Mouse (Mus musculus) MEL (cell line): Measurements from ENCODE around the gene Ddx49. TPM values are rescaled to one million over a fixed set of nuclear protein-coding genes. Genes with fewer than 3 reads are reported as not detected.
A peak's percentile ranks its signal among the peaks of the same experiment; 100 is the strongest.

Source experiments
- DNase-seq: peaks from one replicate; pipeline ENCODE4 v3.0.0; 2011; ENCODE audit warnings: low read depth, low spot score
- H3K27ac ChIP-seq: 2 replicates; pipeline ENCODE4 v1.5.1; 2012; ENCODE audit warnings: low read depth, mild to moderate bottlenecking, control low read depth, low read length, moderate library complexity; ENCODE audit not compliant: control insufficient read depth
- H3K27me3 ChIP-seq, 2 experiments: fragments of 150-350 bp in 1 of 2; sonication (generic) in 1 of 2; 2 replicates each; pipeline ENCODE4 v1.6.1; 2012; ENCODE audit warnings: low read length in 2 of 2, mild to moderate bottlenecking in 2 of 2, improper control_type of control experiment in 1 of 2, moderate library complexity in 1 of 2; ENCODE audit not compliant: insufficient read depth in 2 of 2, control insufficient read depth in 1 of 2
- H3K36me3 ChIP-seq, 2 experiments: 2 replicates each; pipeline ENCODE4 v1.6.1; 2012 to 2014; ENCODE audit warnings: low read length in 2 of 2, improper control_type of control experiment in 1 of 2, inconsistent platforms in 1 of 2, mild to moderate bottlenecking in 1 of 2; ENCODE audit not compliant: insufficient read depth in 2 of 2, control insufficient read depth in 1 of 2
- H3K4me1 ChIP-seq, 2 experiments: fragments of 150-350 bp in 1 of 2; sonication (generic) in 1 of 2; 2 replicates each; pipeline ENCODE4 v1.6.1; 2012; ENCODE audit warnings: low read length in 2 of 2, improper control_type of control experiment in 1 of 2, mild to moderate bottlenecking in 1 of 2; ENCODE audit not compliant: insufficient read depth in 2 of 2, control insufficient read depth in 1 of 2
- H3K4me3 ChIP-seq, 2 experiments: fragments of 150-350 bp in 1 of 2; sonication (generic) in 1 of 2; 2 replicates each; pipeline ENCODE4 v1.5.1; 2012; ENCODE audit warnings: low read depth in 2 of 2, low read length in 2 of 2, mild to moderate bottlenecking in 2 of 2, moderate library complexity in 2 of 2, control low read depth in 1 of 2, improper control_type of control experiment in 1 of 2; ENCODE audit not compliant: control insufficient read depth in 1 of 2, insufficient read depth in 1 of 2
- H3K79me2 ChIP-seq: 2 replicates; pipeline ENCODE4 v1.6.1; 2012; ENCODE audit warnings: mild to moderate bottlenecking, low read length, moderate library complexity; ENCODE audit not compliant: control insufficient read depth, poor library complexity, insufficient read depth
- H3K9ac ChIP-seq: 2 replicates; pipeline ENCODE4 v1.6.1; 2012; ENCODE audit warnings: low read depth, mild to moderate bottlenecking, control low read depth, low read length, moderate library complexity; ENCODE audit not compliant: control insufficient read depth, poor library complexity, severe bottlenecking
- H3K9me3 ChIP-seq: fragments of 150-350 bp; sonication (generic); replicated peaks from 2 replicates; pipeline ENCODE4 v1.6.1; 2012; ENCODE audit warnings: mild to moderate bottlenecking, low read length, improper control_type of control experiment, moderate library complexity; ENCODE audit not compliant: insufficient read depth
- CTCF ChIP-seq, 3 experiments: IDR thresholded peaks in 2 of 3; conservative IDR thresholded peaks in 1 of 3; 2 replicates each; pipeline ENCODE4 v1.5.1; 2011 to 2012; ENCODE audit warnings: low read length in 3 of 3, low read depth in 2 of 3, mild to moderate bottlenecking in 2 of 3, improper control_type of control experiment in 1 of 3, inconsistent platforms in 1 of 3, mixed read lengths in 1 of 3, moderate library complexity in 1 of 3; ENCODE audit not compliant: control insufficient read depth in 1 of 3, insufficient read depth in 1 of 3, poor library complexity in 1 of 3, severe bottlenecking in 1 of 3
- ETS1 ChIP-seq: IDR thresholded peaks from 2 replicates; pipeline ENCODE4 v1.6.1; 2012; ENCODE audit warnings: low read depth, mild to moderate bottlenecking, inconsistent platforms, low read length, improper control_type of control experiment, moderate library complexity
- POLR2AphosphoS5 ChIP-seq: IDR thresholded peaks from 2 replicates; pipeline ENCODE4 v1.6.1; 2012; ENCODE audit warnings: low read depth, borderline replicate concordance, mild to moderate bottlenecking, inconsistent platforms, low read length, moderate library complexity, mixed read lengths
- RCOR1 ChIP-seq: IDR thresholded peaks from 2 replicates; pipeline ENCODE4 v1.6.1; 2012; ENCODE audit warnings: low read depth, mild to moderate bottlenecking, inconsistent platforms, low read length, improper control_type of control experiment
- SIN3A ChIP-seq: IDR thresholded peaks from 2 replicates; pipeline ENCODE4 v1.6.1; 2012; ENCODE audit warnings: low read length, improper control_type of control experiment, inconsistent platforms
- TBP ChIP-seq: IDR thresholded peaks from 2 replicates; pipeline ENCODE4 v1.8.0; 2011; ENCODE audit warnings: low read depth, low read length, improper control_type of control experiment
- USF1 ChIP-seq: IDR thresholded peaks from 2 replicates; pipeline ENCODE4 v1.6.1; 2014; ENCODE audit warnings: low read depth, mild to moderate bottlenecking, inconsistent platforms, low read length, improper control_type of control experiment, moderate library complexity
- ZMIZ1 ChIP-seq: IDR thresholded peaks from 2 replicates; pipeline ENCODE4 v1.6.1; 2012; ENCODE audit warnings: low read depth, mild to moderate bottlenecking, inconsistent platforms, low read length, improper control_type of control experiment, moderate library complexity
- polyA plus RNA-seq, 2 experiments: library from polyadenylated mRNA; stranded (reverse) in 1 of 2; unstranded in 1 of 2; fragments of >175 nt in 1 of 2; fragments of >200 nt in 1 of 2; gene quantifications; 2 replicates each; pipeline versions ENCODE4 v1.2.1 to v1.2.4; 2012; ENCODE audit warnings: low replicate concordance in 2 of 2, low read depth in 1 of 2; ENCODE audit not compliant: insufficient read length in 2 of 2, insufficient read depth in 1 of 2, missing spikeins in 1 of 2
- total RNA-seq: library from RNA; depleted of rRNA; stranded (reverse); fragments of 300-350 nt; gene quantifications from 2 replicates; pipeline ENCODE4 v1.2.3, GENCODE M21; 2012

Gene Ddx49
- total and polyA plus RNA-seq, 3 experiments = 102 to 116 TPM; not detected in 1

GRCm38 (mm10) chr8:70332878-70333202 lies 30.6 kb upstream of the Ddx49 start:
- no peak overlapping the region for H3K27ac ChIP-seq
- no peaks in the 10 kb centered on the region for H3K9me3 ChIP-seq
- H3K4me3 ChIP-seq = no peak overlapping the region
- peaks cover 13% of the 10 kb centered on the region in 2 experiments for H3K4me1 ChIP-seq
- H3K9ac ChIP-seq = no peak overlapping the region
- DNase-seq = no peak
- no peak for TF ChIP-seq POLR2AphosphoS5
- no peak for TF ChIP-seq TBP
- TF ChIP-seq USF1 = no peak
- H3K36me3 ChIP-seq = peaks cover 10 to 17% of the 10 kb centered on the region in 2 experiments
- H3K79me2 ChIP-seq = no peaks in the 10 kb centered on the region
- H3K27me3 ChIP-seq = no peaks in the 10 kb centered on the region

- DNase-seq = no peak
- peak in 2 of 3 experiments; percentile 3 to 35; a peak in 3 of 6 replicates for TF ChIP-seq CTCF (IDR thresholded peaks at IDR 0.05 in 2 of 3, conservative IDR thresholded peaks at IDR 0.05 in 1 of 3; ENCODE audit: control insufficient read depth in 1 of 3, insufficient read depth in 1 of 3, low read depth in 2 of 3, low read length in 3 of 3, poor library complexity in 1 of 3, severe bottlenecking in 1 of 3)
- no peak for TF ChIP-seq RCOR1
- H3K9ac ChIP-seq = no peak overlapping the region
- no peaks in the 10 kb centered on the region for H3K79me2 ChIP-seq
- no peak overlapping the region for H3K4me3 ChIP-seq
- H3K4me1 ChIP-seq = peaks cover 13% of the 10 kb centered on the region in 2 experiments
- no peaks in the 10 kb centered on the region for H3K9me3 ChIP-seq
- H3K27ac ChIP-seq = no peak overlapping the region
- H3K36me3 ChIP-seq = peaks cover 10 to 17% of the 10 kb centered on the region in 2 experiments
- H3K27me3 ChIP-seq = no peaks in the 10 kb centered on the region
These were observed 30.0 kb upstream of the Ddx49 start for GRCm38 (mm10) chr8:70332070-70332877.

- Histone ChIP-seq H3K4me3 (no peak overlapping the region), H3K36me3 (peaks cover 10 to 17% of the 10 kb centered on the region in 2 experiments)
These were observed 29.2 kb upstream of the Ddx49 start for GRCm38 (mm10) chr8:70331526-70331925.

GRCm38 (mm10) chr8:70330741-70331364 lies 28.6 kb upstream of the Ddx49 start:
- Histone ChIP-seq H3K4me1 (peaks cover 13% of the 10 kb centered on the region in 2 experiments), H3K4me3 (no peak overlapping the region), H3K27me3 (no peaks in the 10 kb centered on the region), H3K36me3 (peaks cover 10 to 16% of the 10 kb centered on the region in 2 experiments), H3K9me3 (no peaks in the 10 kb centered on the region), H3K27ac (no peak overlapping the region), H3K79me2 (no peaks in the 10 kb centered on the region), H3K9ac (no peak overlapping the region)
- no peak for DNase-seq
- 0 out of 6 replicates have a peak, but pooled peaks of 1 of the 3 experiments have one; percentile 1 for TF ChIP-seq CTCF (IDR thresholded peaks at IDR 0.05 in 2 of 3, conservative IDR thresholded peaks at IDR 0.05 in 1 of 3; ENCODE audit: control insufficient read depth in 1 of 3, insufficient read depth in 1 of 3, low read depth in 2 of 3, low read length in 3 of 3, poor library complexity in 1 of 3, severe bottlenecking in 1 of 3)
- no peak for TF ChIP-seq SIN3A

More at GRCm38 (mm10) chr8:70331526-70331925, 29.2 kb upstream of the Ddx49 start:
- DNase-seq = no peak
- no peaks in the 10 kb centered on the region for H3K79me2 ChIP-seq
- H3K27me3 ChIP-seq = no peaks in the 10 kb centered on the region
- TF ChIP-seq ZMIZ1 (0 out of 2 replicates have a peak, but pooled peaks have one; percentile 27), ETS1 (no peak)
- peaks cover 13% of the 10 kb centered on the region in 2 experiments for H3K4me1 ChIP-seq
- no peaks in the 10 kb centered on the region for H3K9me3 ChIP-seq
- no peak overlapping the region for H3K27ac ChIP-seq
- H3K9ac ChIP-seq = no peak overlapping the region
